Mouse (Mus musculus) adrenal gland, adult 18-20 months (tissue): ENCODE measurements around the gene Fhl1. TPM values are rescaled to one million over a fixed set of nuclear protein-coding genes. Genes with fewer than 3 reads are reported as not detected.

Source experiments
- DNase-seq, 2 experiments: peaks; one replicate each; pipeline ENCODE4 v3.0.0; 2021 to 2022; ENCODE audit warnings: low spot score in 2 of 2
- long read RNA-seq, 2 experiments: library from polyadenylated mRNA; stranded (forward); transcript quantifications; one replicate each; pipeline ENCODE4 v2.0.0; 2021
- total RNA-seq, 2 experiments: library from RNA; stranded (reverse); gene quantifications; 1 replicate in 1 of 2; 2 replicates in 1 of 2; pipeline ENCODE4 v1.2.3; 2021

Gene Fhl1
- total RNA-seq, result 10 to 100 TPM; 33.5 to 87.9 TPM
- long read RNA-seq, experiment 1, transcript Fhl1-201 (7 exons, 2,356 nt), result major isoform, 5 of 33 reads
- long read RNA-seq, experiment 1, partial matches to known transcripts, result 3 of 33 reads
- long read RNA-seq, experiment 1, other reads (novel, unspliced or antisense), result 24 of 33 reads
- long read RNA-seq, experiment 2, partial matches to known transcripts, result 0 of 1 reads
- long read RNA-seq, experiment 2, other reads (novel, unspliced or antisense), result 0 of 1 reads

GRCm38 (mm10) chrX:56731306-56732201 lies at the start of gene Fhl1:
Fhl1 (plus strand) TSS chrX:56731787.
- DNase-seq, result peak; percentile 29 to 33

GRCm38 (mm10) chrX:56682156-56682720 lies 49.3 kb upstream of the Fhl1 start:
- DNase-seq, result no peak

- no peak for DNase-seq
These were observed 48.1 kb upstream of the Fhl1 start for GRCm38 (mm10) chrX:56683521-56683920.

GRCm38 (mm10) chrX:56692554-56692953 lies 39.0 kb upstream of the Fhl1 start:
- no peak for DNase-seq

GRCm38 (mm10) chrX:56694539-56694938 lies 37.0 kb upstream of the Fhl1 start:
- no peak for DNase-seq

- no peak for DNase-seq
These were observed 34.3 kb upstream of the Fhl1 start for GRCm38 (mm10) chrX:56697199-56697780.

- DNase-seq, result no peak
These were observed 33.7 kb upstream of the Fhl1 start for GRCm38 (mm10) chrX:56697886-56698285.

GRCm38 (mm10) chrX:56701261-56701660 lies 30.3 kb upstream of the Fhl1 start:
- no peak for DNase-seq

GRCm38 (mm10) chrX:56703965-56704562 lies 27.5 kb upstream of the Fhl1 start:
- DNase-seq, result no peak

GRCm38 (mm10) chrX:56708592-56709370 lies 22.8 kb upstream of the Fhl1 start:
- DNase-seq, result no peak

GRCm38 (mm10) chrX:56710522-56710921 lies 21.1 kb upstream of the Fhl1 start:
- DNase-seq, result no peak

GRCm38 (mm10) chrX:56712666-56713065 lies 18.9 kb upstream of the Fhl1 start:
- DNase-seq, result no peak

- no peak for DNase-seq
These were observed 9.0 kb upstream of the Fhl1 start for GRCm38 (mm10) chrX:56722559-56722958.

- no peak for DNase-seq
These were observed 3.1 kb upstream of the Fhl1 start for GRCm38 (mm10) chrX:56728507-56728906.

GRCm38 (mm10) chrX:56730828-56731305 lies 720 bp upstream of the Fhl1 start:
- no peak for DNase-seq

GRCm38 (mm10) chrX:56732401-56732800 lies 814 bp downstream of the Fhl1 start:
- DNase-seq, result no peak

GRCm38 (mm10) chrX:56734436-56734835 lies 2.8 kb downstream of the Fhl1 start:
- DNase-seq, result no peak

GRCm38 (mm10) chrX:56736226-56736625 lies 4.6 kb downstream of the Fhl1 start:
- no peak for DNase-seq

GRCm38 (mm10) chrX:56737848-56738554 lies 6.4 kb downstream of the Fhl1 start:
- DNase-seq, result no peak

- no peak for DNase-seq
These were observed 9.8 kb downstream of the Fhl1 start for GRCm38 (mm10) chrX:56741428-56741827.
